Mouse (Mus musculus): Measurements from ENCODE around the gene Ints7.

DNA sequence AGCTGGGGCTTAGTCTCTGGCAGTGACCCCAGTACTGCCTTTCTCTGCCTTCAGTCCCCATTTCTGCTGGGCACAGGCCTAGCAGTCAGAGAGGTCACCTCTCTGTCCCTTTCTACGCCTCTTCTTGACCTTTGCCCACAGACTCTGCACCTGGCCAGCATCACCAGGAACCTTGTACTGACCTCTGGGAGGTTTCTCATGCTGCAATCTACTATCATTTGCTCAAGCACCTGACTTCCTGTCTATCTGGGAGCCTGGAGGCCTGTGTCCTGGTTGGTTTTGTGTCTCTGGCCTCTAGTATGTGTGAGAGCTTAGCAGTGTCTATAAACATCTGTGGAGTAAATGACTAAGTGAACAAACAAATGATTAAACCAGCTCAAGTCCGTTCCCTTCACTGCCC, 64.7 kb downstream of the Ints7 start:
- no peak for TF ChIP-seq CTCF (IDR thresholded peaks at IDR 0.05; ENCODE audit: low read depth, low read length)
- no peak for TF ChIP-seq TAL1 (conservative IDR thresholded peaks at IDR 0.05; ENCODE audit: low read depth, low read length)
- no peak for TF ChIP-seq POLR2AphosphoS5 (IDR thresholded peaks at IDR 0.05; ENCODE audit: insufficient replicate concordance, low read depth, low read length)
- no peak for TF ChIP-seq GATA1 (IDR thresholded peaks at IDR 0.05; ENCODE audit: borderline replicate concordance, low read length)

All from G1E (cell line).